Mouse (Mus musculus) ES-E14 (cell line): ENCODE results near the gene Megf9.

ENCODE experiments used
- MAFK ChIP-seq: IDR thresholded peaks from 2 replicates; pipeline ENCODE4 v1.6.1; 2014; ENCODE audit warnings: mild to moderate bottlenecking, low read depth, low read length, inconsistent platforms; ENCODE audit not compliant: insufficient read depth
- ZC3H11A ChIP-seq: IDR thresholded peaks from 2 replicates; pipeline ENCODE4 v1.6.1; 2012; ENCODE audit warnings: low read depth, mild to moderate bottlenecking, inconsistent platforms, low read length, borderline replicate concordance
- ZNF384 ChIP-seq: IDR thresholded peaks from 2 replicates; pipeline ENCODE4 v1.6.1; 2012; ENCODE audit warnings: low read depth, low read length, inconsistent platforms

DNA sequence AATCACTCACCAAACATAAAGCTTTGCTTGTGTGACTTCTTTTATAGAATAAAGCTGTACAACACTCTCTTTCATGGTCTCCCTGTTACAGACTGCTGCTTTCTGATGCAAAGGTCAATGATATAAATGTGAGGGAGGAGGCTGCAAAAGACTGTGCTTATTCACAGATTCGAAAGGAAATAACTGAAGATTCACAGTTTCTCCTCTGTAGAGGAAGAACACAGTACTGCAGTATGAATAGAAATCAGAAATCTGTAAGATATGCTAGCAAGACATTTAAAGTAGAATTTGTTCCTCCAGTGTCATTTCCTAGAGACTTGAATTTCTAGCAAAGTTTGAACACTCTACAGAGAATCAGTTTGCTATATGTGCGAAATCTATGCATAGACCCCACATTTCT, 71.5 kb downstream of the Megf9 start:
- TF ChIP-seq ZC3H11A (no peak), MAFK (no peak), ZNF384 (no peak)
